Mouse (Mus musculus): ENCODE data around the gene Pard3.
A peak's percentile ranks its signal among the peaks of the same experiment; 100 is the strongest.

The Pard3 gene

DNA sequence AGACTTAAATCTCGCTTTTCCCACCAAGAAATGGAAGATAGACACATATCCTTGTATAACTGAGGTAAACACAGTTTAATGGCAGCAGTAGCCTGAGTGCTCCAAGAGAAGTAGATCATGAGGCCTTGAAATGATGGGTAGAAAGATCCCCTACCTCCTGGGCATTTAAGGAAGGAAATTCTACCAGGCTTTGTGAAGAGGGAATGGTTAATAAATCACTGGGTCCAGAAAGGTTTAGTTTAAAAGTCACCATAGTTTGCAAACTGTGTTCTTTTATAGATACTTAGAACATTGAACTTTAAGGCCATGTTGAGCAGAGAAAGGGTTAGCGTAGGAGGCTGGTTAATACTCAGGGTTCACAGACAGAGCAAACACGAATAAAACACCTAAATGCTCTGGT, 187.8 kb downstream of the Pard3 start:
- no peak for DNase-seq

DNA sequence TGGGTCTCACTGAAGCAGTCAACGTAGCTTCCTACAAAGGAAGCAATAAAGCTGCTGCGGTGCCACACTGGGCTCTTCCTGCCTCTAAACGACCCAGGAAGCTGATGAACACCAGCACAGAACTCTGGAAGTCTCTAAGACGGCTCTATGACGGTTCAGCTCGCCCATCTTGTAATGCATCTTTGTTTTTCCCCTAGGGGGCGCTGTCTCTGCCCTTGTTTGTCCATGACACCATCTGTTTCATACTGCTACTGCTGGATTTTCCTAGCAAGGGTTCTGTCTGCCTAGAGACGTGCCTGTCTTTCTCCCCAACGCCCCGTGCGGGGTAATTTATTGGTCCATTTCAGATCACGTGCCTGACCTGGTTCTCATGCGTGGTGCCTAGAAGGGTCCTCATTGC, 188.3 kb downstream of the Pard3 start:
- no peak for DNase-seq

DNA sequence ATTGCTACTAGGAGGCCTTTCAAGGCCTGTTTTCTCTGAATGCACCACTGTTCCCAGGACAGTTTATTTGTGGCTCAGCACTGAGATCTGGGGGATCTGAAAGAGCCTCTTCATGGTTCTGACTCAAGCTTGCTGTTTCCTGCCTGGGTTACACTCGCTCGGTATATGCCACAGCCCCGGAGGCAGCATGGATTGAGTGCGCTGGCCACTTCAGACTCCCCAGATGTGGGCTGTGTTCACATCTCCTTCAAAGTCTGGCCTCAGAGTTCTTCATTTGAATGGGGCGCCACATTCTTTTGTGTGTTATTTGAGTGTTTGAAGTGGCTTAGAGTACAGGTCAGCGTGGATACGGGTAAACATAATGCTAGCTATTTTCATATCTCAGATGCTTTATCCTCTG, 190.9 kb downstream of the Pard3 start:
- DNase-seq = peak; percentile 18

DNA sequence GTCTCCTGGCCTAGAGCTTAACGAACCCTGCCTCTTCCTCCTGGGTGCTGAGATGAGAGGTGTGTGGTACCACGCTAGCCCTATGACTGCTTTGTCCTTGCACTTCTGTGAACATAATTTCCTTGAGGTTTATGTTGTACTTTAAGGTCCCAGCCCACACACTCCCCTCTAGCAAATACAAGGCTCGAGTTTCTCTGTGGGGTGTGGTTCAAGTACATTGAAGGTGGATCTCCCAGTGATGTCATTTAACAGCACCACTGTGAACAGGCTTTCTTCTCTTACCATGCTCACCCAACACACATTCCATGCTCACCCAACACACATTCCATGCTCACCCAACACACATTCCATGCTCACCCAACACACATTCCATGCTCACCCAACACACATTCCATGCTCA, 193.4 kb downstream of the Pard3 start:
- no peak for DNase-seq

DNA sequence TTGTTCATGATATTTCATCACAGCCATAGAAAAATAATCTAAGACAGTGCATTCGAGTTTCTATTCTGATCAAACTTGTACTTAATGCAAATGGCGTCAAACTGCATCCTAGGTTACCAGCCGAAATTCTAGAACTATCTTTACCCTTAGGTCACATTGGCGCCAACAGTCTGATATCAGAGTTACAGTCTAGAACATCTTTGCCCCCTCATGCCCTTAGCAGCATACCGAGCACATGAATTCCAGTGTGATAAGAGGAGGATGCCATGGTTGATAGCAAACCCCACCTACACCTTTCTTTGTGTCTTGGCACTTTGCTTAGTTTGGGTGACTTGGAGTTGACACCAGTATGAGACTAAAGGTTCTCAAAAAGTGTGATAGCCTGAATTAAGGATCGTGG, 197.4 kb downstream of the Pard3 start:
- DNase-seq = no peak

DNA sequence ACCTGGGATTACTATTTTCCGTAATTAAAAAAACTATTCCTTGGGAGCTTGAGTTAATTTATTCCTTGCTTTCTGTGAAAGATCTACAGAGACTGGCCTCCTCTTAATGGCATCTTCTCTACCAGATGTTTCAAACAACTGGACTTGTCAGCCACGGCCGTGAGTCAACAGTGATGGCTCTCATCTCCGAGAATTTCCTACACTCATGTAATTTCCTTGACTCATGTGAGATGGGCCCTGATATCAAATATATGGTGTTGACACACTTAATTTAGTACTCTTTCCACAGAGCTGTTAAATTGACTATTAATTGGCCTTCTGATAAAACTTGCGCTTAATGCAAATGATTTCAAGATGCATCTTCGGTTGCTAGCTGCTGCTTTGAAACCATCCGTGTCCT, 198.3 kb downstream of the Pard3 start:
- no peak for DNase-seq

DNA sequence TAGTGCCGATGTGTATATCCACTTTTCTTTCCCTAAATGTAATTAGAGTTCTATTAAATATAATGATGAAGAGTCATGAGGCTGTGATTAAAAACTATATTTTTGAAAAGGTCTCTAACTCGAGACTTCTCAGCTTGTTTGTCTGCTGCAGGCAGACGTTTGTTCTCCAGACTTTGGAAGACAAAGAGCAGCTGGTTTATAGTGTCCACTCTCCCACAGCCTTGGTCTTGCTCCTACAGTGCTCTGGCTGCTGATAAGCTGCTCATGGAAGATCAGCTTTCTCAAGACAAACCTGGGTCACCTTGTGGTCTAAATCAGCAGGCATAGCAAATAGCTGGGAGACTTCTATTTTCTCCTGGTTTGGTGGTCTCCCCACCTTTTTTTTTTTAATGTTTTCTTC, 198.7 kb downstream of the Pard3 start:
- DNase-seq = no peak

DNA sequence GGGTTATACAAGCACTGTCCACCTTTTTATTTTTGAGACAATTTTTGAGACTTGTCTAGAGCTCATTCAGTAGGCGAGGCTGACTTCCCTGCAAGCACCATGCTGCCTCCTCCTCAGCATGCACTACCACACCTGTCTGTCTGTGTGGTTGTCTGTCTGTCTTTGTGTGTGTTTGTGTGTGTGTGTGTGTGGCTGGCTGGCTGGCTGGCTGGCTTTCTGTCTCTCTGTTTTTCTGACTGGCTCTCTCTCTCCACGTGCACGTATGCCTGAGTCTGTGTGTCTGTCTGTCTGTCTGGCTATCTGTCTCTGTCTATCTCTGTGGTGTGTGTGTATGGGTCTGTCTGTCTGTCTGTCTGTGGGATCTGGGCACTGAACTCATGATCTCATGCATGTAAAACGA, 199.2 kb downstream of the Pard3 start:
- DNase-seq = no peak

DNA sequence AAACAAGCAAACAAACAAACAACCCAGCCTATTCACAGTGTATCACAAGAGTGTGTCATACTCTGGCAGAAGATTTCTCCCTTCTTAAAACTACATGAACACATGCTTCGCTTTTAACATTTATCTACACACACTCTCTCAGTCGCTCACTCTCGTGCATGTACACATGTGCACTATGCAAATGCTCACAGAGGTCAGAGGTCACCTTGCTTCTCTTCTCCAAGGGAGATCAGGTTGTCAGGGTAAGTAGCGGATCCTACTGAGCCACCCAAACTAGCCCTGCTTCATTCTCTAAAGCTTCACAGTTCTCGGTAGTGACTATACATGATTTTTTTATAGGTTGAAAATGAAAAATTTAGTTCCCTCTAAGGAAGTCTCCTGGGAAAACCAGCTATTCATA, 199.8 kb downstream of the Pard3 start:
- DNase-seq = no peak

DNA sequence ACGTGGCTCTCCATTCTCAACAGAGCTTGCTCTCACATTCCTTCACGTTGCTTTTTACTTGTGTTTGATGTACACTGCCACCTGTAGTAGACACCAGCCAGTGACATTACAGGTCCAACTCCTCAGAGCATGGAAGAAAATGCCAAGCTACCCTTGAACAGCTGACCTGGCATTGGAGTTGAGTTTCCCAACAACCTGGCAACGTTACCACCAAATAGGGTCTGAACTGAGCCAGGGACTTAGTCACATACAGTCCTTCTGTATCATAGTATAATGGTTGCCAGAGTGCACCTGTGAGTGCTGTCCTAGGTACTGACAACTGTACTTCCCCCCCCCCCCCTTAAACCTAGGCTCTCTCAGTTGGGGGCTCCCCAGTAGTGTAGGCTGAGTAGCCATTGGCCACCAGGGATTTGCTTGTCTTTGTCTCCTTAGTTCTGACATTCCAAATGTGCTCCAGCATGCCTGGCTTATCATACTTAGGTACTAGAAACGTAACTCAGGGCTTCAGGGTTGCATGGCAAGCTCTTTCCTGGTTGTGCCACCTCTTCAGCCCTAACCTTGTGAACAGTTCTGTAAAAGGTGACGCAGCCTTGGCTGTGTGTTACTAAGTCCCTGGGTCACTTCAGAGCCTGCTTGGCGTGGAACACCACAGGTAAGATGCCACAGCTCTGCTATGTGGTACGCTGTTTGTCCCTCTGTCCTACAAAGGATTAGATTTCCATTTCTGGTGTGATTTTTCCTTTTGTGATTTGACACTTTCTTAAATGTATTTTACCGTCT, 201.2 kb downstream of the Pard3 start:
- no peak for DNase-seq

DNA sequence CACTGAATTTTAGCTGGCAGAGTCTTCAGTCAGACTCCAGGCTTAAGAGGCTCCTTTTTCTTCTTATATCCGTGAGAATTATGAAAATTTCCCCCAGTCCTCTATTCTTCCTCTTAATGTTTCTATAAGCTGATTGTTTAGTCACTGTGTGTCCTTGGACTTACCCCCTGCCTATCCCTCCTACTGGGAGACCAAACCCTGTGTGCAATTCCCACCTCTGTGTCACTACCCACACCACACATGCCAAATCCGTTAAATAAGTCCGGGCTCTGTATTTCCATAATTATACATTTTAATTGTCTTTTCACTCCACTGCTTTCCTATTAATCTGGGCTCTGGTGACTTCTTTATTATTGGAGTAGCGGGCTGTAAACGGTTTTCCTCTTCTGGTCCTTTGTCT, 203.1 kb downstream of the Pard3 start:
- no peak for DNase-seq

DNA sequence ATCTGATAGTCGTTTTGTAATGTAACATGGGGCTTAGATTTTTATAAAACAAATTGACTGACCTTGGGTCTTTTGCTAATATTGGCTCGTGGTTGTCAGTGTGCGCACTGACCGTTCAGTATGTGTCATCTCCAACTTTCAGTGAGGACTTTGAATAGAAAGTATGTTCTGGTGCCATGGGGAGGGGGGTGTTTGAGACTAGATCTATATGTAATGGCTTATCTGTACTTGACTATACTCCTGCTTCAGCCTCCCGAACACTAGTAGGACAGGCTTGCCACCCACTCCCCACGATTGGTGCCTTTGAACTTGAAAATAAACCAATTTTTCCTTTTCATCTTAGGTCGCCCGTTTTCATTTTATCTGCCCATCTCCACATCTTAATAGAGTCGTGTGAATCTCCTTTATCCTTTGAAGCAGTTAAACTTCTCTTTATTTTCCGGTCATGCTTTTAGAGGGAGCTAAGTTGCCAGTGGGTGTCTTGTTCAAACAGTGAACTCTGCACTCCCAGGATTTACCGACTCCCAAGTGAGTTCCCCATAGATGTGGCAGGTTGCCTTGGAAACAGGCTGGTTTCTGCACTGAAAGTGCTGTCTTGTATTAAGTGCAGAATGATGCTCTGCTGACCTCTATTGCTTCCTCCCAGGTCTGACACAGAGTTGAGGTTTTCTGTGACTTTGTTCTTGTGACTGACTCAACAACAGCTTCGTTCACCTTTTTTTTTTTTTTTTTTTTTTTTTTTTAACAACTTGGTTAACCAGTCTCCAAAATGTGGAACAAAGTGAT, 204.7 kb downstream of the Pard3 start:
- no peak for DNase-seq

DNA sequence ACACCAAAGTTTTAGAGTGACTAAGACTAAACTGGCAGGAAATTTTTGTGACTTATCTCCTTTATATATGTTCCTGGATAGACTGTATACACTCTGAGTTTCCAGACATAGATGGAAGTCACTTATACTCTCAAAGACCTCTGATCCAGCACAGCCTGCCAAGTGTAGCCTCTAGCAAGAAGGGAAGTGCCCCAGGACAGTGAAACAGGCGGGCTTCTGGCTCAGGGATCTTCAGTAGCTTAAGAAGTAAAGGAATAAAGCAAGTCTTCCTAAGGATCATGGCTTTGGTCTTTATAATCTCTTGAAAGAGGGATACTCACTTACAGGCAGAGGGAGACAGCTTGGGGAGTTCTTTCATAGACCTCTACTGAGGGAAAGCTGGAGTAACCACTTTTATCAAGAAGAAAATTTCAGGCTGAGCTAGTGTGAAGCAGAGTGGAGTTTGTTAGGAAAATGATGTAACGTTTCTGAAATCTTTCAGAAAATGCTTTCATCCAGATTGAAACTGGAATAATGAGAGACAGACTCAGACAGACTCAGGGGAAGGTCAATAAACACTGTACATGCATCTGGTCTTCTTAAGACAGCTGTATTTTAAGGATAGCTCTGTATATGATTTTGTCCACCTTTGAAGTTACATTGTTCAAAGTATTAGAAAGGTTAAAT, 205.5 kb downstream of the Pard3 start:
- DNase-seq = no peak

DNA sequence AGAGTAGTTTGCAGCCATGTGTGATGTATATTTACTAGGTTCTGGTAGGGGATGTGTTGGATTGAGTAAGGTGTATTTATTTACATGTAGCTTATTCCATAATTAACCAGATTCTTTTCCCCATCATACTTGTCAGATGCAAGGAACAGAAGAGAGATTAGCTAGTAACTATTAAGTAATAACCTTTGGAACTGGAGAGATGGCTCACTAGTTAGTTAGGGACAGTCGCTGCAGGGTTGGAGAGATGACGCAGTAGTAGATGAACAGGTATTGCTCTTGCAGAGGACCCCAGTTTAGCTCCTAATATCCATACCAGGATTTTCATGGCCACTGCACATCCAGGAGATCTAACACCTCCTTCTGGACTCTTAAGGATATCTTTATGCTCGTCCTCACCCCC, 207.5 kb downstream of the Pard3 start:
- DNase-seq = no peak

DNA sequence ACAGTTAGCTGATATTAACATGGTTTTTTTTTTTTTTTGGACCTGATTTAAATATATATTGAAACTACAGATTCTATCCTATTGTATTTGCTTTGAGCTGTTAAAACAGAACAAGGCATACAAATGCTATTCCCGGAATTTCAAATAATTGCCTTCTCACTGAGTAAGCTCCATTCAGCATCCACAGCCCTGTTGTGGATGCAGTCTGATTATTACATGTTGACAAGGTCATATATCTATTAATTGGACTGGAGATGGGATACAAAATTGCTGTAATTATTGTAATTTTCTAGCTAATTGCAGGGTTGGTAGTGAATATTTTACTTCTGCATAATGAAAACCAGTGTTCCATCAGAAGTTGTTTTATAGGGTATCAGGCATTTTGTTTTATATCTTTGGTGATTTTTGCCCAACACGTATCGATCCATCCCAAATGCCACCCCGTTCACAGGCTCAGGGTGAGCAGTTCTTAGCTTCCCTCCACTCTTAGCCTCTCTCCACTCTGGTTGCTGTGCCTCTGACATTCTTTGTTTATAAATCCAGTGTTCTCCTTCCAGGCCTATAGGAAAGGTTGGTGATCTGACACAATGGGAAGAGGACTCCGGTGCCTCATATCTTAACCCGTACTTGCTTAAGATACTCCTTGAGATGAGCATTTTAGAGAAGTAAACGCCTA, 216.7 kb downstream of the Pard3 start:
- no peak for DNase-seq

DNA sequence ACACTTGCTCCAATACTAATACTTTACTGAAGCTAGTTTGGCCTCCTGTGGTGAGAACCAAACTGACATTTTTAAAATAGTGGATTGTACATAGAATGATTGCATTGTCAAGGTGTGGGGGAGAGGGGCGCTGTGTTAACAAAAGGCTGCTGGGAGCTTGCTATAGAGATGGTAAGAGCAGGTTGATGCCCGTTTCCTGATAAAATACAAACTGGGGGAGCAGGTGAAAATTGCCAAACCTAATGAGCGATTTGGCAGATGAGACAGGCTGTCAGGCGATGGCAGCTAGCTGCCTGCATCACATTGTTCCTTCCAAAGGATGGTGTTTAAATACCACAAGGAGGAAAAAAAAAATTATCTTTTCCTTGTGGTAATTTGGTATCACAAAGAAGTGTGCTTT, 217.3 kb downstream of the Pard3 start:
- no peak for DNase-seq

DNA sequence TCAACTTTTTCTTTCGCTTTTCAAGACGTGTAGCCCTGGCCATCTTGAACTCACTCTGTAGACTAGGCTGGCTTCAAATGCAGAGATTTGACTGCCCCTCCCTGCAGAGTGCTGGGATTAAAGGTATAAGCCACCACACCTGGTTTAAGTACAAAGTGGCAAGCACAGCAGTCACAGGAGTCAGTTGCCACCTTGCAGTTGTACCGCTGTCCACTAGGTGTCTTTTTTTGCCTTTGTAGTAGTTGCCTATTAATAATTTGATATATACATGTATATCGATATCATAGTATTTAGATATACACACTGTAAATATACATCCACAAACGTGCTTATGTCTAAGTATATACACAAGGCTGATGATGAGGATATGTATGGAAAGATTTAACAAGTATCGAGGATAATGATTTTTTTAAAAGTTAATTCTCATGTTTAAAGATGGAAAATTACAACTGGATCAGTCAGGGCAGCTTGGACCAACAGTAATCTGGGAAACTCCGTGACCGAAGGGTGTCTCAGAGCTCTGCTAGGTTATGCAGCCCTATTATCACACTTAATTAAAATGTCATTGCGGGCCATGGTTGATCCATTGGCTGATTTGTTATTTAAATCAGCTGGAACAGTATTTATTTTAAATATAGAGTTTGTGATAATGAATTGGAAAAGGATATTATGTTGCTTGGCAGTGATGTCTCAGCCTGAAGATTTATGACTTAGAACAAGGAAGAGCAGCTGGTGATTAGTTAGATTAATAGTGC, 220.9 kb downstream of the Pard3 start:
- DNase-seq = no peak

DNA sequence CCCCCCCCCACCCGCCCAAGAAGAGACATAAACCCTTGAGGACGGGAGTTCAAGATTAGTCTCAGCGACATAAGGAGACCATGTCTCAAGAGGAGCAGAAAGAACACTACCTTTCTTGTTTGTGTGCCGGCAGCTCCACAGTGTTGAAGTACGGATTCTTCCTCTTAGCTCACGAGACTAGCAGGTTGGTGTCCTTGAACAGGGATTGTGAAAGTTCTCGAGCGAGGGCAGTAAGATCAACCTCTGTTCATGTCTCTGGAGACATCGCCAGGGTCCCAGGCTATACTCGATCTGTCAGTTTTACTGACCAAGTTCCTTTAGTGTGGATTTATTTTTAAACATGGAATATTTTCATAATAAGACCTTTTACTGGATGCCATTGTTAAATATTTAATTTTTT, 224.1 kb downstream of the Pard3 start:
- no peak for DNase-seq

DNA sequence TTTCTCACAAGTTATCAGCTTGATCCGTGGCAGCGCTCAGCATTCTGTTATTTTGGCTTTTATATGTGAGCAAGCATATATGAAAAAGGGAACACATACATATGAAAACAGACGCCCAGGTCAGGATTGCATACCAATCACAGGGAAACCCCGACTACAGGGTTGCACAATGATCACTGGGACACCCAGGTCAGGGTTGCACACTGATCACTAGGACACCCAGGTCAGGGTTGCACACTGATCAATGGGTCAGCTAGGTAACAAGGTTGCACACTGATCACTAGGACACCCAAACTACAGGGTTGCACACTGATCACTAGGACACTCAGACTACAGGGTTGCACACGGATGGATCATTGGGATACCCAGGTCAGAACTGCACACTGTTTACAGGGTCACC, 228.6 kb downstream of the Pard3 start:
- DNase-seq = no peak

DNA sequence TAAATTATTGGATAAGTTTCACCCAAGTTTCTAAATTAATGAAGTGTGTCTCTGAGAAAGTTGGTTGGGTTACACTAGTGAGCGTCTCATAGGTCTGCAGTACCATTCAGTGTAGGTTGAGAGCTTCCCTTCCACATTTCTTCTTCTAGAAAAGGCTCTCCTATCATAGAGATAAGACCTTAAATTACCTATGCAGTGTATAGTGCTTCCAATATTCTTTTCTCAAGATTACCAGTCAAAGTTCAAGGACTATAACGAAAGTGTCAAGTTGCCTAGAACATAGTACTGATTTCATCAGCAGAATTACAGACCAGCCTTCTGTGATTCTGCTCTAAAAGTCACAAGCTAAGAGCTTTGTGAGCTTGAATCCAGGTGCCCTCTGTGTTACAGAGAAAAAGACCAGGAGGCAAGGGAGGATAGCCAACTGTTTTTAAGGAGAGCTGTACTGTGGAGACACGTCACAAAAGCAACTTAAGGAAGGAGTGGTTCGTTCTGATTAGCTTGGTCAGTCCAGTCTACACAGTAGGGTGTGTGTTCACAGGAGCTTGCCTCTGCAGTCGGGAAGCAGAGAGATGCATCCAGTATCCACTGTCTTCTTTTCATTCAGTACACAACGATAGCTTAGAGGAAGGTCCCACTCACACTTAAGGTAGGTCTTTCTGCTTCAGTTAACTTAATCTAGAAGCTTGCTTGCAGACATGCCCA, 229.5 kb downstream of the Pard3 start:
- no peak for DNase-seq

DNA sequence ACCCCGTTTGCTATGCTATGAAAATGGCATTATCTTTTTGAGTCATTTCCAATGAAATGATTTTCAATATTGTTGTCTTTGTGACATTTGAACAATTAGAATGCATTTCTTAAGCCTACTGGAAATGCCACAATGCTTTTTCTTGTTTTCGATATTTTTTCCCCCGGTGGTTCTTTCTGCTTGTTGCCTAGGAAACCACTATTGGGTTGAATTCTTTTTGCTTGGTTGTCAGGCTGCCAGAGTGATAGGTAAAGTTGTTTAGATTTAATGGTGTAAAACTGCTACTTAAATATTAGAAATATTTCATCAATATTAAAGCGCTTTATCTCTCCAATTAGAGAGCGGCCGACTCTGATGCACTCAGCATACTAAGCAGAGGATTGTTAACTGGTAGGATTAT, 230.4 kb downstream of the Pard3 start:
- no peak for DNase-seq

DNA sequence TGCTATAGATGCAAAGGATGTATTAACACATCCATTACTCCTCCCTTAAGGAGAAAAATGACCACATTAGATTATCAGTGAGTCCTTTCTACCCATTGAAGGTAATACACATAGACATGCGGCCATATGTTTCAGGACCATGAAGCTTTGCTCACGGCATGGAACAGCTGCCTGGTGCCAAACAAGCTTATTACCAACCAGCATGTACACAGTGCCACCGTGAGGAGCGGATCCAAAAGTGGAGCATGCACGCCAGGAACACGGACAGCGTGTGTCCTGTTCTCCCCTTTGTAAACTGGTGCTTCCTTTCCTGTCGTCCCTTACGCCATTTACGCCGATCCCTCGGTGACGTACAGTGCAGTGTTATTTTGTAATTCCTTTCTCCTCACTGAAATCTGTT, 232.2 kb downstream of the Pard3 start:
- DNase-seq = no peak

Data from lung, postnatal 14 days (tissue).